Mouse (Mus musculus): Measurements from ENCODE around the gene Golgb1. TPM values are rescaled to one million over a fixed set of nuclear protein-coding genes. Genes with fewer than 3 reads are reported as not detected.

Gene Golgb1
- total RNA-seq, 2 experiments from 2014 or later: 66.0 to 74.9 TPM

DNA sequence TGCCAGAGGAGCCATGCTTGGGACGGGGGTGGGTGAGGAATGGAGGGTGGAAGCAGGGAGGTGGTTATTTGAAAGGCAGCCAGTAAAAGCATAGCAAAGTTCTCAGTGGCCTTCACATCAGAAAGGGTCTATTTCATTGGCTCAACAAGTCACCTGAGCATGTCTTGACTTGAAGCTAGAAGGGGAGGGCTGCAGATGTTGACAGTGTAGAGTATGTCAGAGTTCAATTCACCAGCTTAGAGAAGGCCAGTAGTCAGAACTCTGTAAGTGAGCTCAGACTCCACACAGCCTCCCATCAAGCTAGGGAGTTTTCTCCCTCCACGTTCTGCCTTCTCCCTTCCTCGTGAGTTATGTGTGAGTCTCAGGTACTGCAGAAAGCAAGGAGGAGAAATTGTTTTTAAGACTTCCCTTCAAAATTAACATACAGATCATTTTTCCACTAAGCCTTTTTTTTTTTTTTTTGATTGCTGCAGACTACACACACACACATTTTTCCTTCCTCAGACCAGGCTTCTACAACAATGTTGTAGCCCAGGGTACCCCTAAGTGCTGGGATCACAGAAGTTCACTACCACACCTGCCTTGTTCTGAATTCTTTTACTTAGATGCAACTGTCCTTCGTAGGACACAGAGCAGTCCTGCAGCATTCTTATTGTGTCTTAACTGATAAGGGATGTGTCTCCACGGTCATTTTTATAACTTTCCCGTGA, 59.3 kb downstream of the Golgb1 start:
- DNase-seq (ENCODE audit: low spot score in 2 of 2): no peak
- intact Hi-C loops (cut with DNase I): no loop called here

DNA sequence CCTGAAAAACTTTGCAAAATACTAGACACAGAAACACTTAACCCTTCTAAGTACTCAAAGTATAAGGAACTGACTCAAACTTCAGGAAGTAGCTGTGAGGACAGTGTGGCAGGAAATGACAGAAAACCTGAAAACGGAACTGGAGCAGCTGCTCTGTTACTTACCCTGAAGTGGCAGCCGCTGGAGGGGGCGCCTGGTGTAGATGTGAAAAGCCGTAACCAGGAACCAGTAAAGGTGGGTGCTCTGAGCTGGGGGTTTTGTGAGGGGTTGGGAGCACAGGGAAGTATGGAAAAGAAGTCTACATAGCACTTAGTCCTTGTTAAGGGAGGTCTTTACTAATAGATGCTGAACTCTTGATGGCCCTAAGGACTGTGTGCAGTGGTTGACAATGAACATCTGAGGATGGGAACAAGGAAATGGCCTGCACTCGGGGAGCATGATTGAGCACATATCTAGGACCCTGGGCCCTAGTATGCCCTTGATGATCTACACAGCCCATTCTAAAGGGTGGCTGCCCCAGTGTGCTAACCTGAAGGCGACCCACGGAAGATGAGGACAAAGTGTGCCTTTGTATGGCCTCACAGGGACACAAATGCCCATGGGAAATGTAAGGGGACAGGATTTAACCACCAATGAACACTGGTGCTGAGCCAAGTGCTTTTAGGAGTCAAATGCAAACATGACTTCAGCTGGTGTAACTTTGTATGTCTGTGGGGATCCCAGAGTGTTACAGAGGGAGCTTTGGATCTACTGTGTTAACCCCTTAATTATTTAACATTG, 60.1 kb downstream of the Golgb1 start, which contains the start of gene Hcls1:
Hcls1 (plus strand) TSS at position 143 of the 780 bp plus-strand sequence.
- intact Hi-C loops (cut with DNase I): no loop called here
- DNase-seq (ENCODE audit: low spot score in 2 of 2): no peak

DNA sequence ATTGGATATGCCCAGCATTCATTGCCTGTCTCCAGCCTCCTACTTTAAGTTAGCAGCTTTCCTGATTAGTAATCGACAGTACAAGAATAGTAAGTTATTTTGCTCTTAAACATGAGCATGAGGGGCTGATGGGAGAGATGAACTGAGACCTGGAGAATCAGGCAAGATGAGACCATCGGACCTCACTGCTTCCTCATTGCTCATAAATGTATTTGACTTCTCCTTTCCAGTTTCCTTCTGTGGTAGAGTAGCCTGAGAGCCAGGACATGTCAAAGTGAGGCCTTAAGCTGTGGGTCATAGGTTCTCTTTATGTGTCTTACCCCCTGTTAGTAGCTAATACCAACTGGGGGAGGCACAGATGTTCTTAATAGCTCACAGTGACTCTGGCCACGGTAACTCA, 60.9 kb downstream of the Golgb1 start:
- no peak for DNase-seq (ENCODE audit: low spot score in 2 of 2)
- intact Hi-C loops (cut with DNase I): no loop called here

DNA sequence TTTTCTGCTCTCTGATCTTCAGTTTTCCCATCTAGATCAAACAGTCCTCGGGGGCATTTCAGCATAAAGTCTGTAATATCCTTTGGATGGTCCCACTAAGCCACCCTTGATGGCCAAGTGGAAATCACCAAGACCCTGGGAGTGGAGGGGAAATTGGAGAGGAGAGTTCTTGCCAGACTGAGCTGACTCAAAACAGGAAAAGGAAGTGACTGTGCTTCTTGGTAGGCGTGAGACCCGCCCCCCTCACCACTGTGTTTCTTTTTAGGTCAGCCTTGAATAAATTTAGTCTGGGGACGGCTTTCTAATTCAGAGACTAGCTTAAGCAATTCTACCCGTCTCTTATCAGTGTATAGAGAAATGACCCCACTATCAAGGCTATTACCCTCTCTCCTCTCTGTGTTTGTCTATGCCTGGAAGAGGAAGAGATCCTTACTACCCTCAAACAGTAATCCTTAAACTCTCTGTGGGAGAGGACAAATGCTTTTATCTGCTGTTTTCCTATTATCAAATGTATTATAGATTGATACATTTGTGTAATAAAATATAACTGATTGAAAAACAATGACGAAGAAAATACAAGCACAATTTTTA, 66.3 kb downstream of the Golgb1 start:
- no peak for DNase-seq (ENCODE audit: low spot score in 2 of 2)
- intact Hi-C loops (cut with DNase I): no loop called here

DNA sequence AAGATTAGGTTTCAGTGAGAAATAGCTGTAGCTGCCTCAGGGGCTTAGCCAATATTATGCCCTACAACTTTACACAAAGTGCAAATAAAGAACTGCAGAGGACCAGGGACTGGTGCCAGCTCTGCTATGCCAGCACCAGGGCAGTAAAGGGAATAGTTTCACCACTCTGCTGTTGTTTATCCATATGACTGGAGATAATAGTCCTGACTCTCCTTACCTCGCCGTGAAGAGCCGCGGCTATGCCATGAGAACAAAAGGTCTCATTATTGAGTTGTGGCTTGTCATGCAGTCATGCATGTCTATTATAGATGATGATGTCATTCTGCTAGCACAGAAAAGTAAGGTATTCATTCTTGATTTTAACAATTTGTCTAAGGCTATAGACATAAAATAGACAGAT, 67.0 kb downstream of the Golgb1 start:
- no peak for DNase-seq (ENCODE audit: low spot score in 2 of 2)
- intact Hi-C loops (cut with DNase I): no loop called here

DNA sequence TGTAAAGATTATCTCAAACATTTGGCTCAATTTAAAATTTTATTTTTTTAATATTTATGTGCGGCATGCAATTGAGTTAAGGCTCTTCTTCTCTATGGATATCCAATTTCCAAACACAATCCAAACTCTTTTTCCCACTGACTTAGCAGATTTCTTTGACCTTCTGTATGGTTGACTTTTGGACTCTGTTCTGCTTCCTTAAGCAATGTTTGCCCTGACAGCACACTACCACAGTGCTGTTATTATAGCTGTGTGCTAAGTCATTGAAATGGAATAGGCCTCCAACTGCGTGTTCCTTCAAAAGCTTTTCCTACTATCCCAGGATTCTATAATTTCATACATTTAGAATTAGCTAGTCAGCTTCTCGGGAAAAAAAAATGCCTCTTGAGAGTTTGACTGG, 68.7 kb downstream of the Golgb1 start:
- DNase-seq (ENCODE audit: low spot score in 2 of 2): no peak
- intact Hi-C loops (cut with DNase I): no loop called here

DNA sequence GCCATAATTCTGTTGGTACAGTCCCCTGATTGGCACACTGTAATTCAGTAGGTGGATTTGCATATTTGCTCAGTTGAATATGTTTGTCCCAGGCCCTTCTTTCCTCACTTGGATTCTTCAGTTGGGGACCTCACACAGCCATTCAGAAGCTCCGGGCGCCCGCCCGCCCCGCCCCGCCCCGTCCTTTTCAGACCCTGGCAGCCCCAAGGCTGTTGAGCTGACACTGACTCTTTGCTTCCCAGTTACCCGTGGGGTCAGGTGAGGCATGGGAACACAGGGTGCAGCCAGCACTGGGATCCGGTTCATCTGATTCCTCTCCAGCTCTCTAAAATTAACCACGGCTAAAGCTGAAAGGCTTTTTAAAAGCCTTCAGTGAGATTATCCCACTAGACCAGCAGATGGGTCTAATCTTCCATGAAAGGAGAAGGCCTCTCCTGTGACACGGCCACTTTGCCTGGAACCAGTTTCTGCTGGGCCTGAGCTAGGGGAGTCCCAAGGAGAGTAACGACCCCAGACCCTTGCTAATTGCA, 70.0 kb downstream of the Golgb1 start:
- intact Hi-C loops (cut with DNase I): no loop called here
- DNase-seq (ENCODE audit: low spot score in 2 of 2): no peak

DNA sequence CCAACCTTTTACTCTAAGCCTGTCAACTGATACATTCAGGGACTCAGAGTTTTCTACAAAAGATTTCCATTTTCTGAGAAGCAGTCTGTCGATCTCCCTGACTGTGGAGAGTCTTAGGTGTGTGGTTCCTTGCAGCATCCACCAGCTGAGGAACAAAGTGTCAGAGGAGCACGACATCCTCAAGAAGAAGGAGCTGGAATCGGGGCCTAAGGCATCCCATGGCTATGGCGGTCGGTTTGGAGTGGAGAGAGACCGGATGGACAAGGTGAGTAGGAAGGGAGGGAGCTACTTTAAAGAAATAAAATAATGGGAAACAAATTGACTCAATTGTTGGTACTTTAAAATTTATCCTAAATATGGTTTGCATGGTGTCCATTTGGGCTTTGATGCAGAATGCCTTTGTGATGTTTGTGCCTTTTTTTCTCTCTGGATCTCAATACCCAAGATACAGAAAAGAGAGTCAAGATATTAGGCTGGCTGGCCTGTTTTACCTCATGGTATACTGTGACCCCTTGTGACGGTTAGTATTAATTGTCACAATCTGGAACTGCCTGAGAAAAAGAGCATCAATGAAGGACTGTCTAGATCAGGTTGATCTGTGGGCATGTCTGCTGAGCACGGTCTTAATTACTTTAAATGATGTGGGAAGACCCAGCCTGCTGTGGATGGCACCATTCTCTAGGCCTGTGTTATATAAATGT, 71.7 kb downstream of the Golgb1 start:
- intact Hi-C loops (cut with DNase I): no loop called here
- DNase-seq (ENCODE audit: low spot score in 2 of 2): no peak

DNA sequence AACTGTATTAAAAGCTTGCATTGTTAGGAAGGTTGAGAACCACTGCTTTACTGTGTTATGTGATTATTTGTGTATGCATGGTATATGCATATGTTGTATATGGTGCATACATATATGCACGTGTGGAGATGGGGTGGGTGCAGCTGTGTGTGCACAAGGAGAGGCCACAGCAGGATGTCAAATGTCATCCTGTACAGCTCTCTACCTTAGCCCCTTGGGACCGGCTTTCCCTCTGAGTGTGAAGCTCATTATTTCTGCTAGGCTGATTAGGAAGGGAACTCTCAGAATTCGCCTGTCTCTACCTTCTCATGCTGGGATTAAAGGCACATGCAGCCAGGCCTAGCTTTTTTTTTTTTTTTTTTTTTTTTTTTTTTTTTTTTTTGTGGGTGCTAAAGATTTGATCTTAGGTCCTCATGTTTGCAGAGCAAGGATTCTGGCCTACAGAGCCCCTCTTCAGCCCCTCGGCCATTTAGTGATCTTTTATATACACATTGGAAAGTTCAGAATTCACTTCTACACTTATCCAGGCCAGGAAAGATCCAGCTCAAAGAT, 72.8 kb downstream of the Golgb1 start:
- DNase-seq (ENCODE audit: low spot score in 2 of 2): no peak
- intact Hi-C loops (cut with DNase I): no loop called here

DNA sequence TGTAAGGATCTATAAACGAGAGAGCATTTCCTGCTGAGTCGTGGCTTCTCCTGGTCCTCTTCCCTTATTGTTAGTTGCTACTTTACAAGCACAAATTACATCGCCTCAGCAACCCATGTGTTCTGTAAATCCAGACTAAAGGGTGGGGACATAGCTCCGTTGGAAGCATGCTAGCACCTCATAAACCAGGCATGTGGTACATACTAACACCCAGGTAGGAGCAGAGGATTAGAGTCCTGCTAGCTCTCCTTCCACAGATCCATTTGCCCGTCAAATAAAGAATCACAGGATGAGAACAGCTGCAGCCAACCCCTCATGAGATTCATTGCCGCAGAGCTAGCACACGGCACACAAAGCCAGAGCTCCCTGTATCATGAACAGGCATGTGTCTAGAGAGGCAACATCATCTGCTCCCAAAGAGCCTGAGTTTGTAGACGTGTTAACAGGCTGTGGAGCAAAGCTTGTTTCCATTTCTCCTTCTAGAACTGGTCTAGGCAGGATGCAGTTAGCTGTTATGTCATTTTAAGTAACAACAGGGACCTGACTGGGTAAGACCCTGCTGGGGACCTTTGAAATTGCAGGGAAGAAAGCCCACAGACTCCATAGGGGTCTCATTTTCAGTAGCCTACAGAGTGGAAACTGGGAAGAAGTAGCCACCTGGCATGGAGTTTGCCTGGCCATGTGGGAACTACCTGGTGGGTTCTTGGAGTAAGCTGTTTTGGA, 74.8 kb downstream of the Golgb1 start:
- DNase-seq (ENCODE audit: low spot score in 2 of 2): no peak
- intact Hi-C loops (cut with DNase I): no loop called here

DNA sequence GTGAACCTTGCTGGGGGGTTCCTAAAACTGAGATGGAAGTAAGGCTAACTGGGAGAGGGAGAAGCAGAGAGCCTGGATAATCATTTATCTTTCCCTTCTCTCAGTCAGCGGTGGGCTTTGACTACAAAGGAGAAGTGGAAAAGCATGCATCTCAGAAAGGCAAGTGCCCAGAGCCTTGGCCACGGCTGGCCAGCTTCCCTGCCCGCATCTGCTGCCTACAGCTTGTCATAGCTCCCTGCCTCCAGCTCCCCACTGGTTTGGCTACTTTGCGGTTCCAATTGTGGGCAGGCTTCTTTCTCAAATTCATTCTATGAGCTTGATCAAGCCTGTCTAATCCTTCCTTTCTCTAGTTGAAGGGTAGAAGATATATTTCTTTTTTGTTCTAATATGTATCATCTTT, 76.1 kb downstream of the Golgb1 start:
- no peak for DNase-seq (ENCODE audit: low spot score in 2 of 2)
- intact Hi-C loops (cut with DNase I): no loop called here

DNA sequence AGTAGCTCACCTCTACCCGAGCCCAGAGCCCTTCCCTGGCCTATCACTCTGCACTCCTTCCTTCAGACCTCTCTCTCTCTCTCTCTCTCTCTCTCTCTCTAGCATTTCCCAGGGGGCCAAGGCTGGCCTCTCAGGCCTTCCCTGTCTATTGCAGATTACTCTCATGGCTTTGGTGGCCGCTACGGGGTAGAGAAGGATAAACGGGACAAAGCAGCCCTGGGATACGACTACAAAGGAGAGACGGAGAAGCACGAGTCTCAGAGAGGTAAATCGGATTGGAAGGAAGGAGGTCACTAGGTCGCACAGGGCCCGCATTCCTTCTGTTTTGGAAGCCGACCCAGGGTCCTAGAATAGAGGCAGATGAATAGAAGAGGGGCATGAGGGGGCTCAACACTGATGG, 80.2 kb downstream of the Golgb1 start:
- no peak for DNase-seq (ENCODE audit: low spot score in 2 of 2)
- intact Hi-C loops (cut with DNase I): no loop called here

DNA sequence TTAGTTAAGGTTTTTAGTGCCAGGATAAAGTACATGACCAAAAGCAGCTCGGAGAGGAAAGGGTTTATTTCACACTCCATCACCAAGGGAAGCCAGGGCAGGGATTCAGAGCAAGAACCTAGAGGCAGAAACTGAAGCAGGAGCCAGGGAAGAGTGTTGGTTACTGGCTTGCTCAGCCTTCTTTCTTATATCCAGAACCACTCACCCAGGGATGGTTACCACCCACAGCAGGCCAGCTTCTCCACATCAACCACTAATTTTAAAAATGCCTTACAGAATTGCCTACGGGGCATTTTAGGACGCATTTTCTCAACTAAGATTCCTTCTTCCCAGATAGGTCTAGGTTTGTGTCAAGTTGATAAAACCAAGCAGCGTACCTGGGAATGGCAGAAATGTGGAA, 88.5 kb downstream of the Golgb1 start:
- intact Hi-C loops (cut with DNase I): no loop called here
- no peak for DNase-seq (ENCODE audit: low spot score in 2 of 2)

DNA sequence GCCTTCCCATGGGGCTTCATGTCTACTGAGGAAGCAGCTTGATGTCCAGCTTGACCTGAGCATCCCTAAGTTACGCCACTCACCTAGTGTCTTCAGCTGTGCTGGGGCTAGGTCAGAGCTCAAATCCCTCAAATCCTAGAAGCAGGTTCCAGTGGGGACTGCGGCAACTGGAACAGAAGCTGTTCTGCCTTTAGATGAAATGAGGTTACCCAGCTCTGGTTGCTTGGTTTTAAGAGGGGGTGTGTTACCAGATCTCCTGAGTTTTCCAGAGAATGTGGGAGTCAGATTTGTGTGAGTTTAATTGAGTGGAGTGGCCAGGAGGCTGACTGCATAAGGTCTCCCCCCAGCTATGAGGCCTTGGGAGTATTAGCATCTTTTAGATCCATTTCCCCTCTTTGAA, 104.2 kb downstream of the Golgb1 start:
- DNase-seq (ENCODE audit: low spot score in 2 of 2): no peak
- intact Hi-C loops (cut with DNase I): no loop called here

Other genes with a start within 250 kb of the Golgb1 start
- 1 to 10 TPM; 1.5 to 1.8 TPM for gene Cd86, start 209.1 kb upstream of the Golgb1 start, total RNA-seq (2021)
- under 1 TPM; 0.25 to 0.43 TPM for gene Ildr1, start 181.2 kb upstream of the Golgb1 start, total RNA-seq (2021)
- gene Slc15a2, start 90.2 kb upstream of the Golgb1 start, total RNA-seq (2021): 10 to 100 TPM; 30.0 to 33.4 TPM
- 10 to 100 TPM; 38.6 to 49.6 TPM for gene Iqcb1, start 46.8 kb upstream of the Golgb1 start, total RNA-seq (2021)
- gene Eaf2, start 137 bp upstream of the Golgb1 start, total RNA-seq (2021): 1 to 10 TPM in 1 of 2 experiments, under 1 TPM in 1; 0.35 to 1.7 TPM
- 1 to 10 TPM; 3.9 TPM for gene Hcls1, start 59.8 kb downstream of the Golgb1 start, total RNA-seq (2021)
- under 1 TPM in 1 of 2 experiments, not detected in 1; 0.35 TPM for gene Fbxo40, start 115.3 kb downstream of the Golgb1 start, total RNA-seq (2021)
- 1 to 10 TPM; 1.3 to 2.5 TPM for gene Polq, start 136.6 kb downstream of the Golgb1 start, total RNA-seq (2021)